Mouse (Mus musculus) gonadal fat pad, adult 2 months (tissue): ENCODE data around the gene Fignl2. TPM values are rescaled to one million over a fixed set of nuclear protein-coding genes. Genes with fewer than 3 reads are reported as not detected.

Experiments
- DNase-seq: peaks from one replicate; pipeline ENCODE4 v3.0.0-alpha.2; 2012; ENCODE audit warnings: low read depth
- polyA plus RNA-seq: library from polyadenylated mRNA; depleted of rRNA; stranded (reverse); fragments of >200 nt; gene quantifications from 2 replicates; pipeline ENCODE4 v1.2.3, GENCODE M21; 2012

The Fignl2 gene
- polyA plus RNA-seq, 1 experiment: 4.8 TPM

DNA sequence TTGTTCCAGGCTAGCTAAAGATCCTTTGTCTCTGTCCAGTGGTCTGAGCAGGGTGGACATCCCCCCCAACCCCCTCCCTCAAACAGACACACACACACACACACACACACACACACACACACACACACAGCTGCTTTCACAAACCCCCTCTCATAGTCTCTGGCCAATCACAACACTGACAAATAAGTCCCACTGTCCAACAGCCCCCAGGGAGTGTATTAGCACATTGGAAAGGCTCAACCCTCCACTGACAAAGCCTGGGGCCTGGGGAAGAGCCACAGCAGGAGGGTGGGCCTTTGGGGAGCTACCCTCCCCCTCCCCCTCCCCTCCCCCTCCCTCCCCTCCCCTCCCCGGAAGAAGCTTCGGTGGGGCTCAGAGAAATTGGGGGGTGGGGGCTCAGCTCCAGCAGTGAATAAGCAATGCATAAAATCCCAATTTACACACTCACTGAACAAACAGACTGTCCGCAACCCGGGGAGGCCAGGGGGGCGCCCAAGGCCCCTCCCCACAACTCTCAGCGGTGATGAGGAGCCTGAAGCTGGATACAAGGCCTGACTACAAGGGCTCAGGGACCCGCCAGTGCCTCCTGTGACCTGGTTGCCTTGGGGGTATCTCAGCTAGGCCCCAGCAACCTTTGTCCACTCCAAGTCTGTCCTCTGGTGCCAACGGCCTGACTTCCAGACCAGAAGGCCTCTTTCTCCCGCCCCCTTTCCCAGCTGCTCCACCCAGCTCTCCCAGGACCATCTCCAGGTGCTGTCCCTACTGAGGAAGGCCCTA lies 11.3 kb downstream of the Fignl2 start:
- DNase-seq: no peak

GRCm38 (mm10) chr15:101066364-101066847 lies 12.0 kb downstream of the Fignl2 start:
- no peak for DNase-seq

DNA sequence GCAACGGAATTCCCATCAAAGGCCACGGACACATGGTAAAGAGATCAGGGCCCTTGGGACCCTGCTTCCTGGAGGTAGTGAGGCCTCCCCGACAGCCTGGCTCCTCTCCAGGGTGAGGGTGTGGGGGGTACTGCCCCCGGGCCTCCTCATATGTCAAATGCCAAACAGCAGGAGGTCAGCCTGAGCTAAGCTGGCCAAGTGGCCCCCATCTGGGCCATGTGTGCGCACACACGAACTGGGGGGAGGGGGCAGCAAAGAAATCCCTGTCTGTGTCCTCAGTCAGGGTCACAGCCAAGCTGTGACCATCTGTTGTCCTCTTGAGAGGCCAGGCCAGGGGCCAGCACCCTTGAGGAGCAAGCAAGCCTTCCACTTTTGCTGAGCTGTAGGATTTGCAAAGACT lies 13.3 kb downstream of the Fignl2 start:
- DNase-seq: no peak

DNA sequence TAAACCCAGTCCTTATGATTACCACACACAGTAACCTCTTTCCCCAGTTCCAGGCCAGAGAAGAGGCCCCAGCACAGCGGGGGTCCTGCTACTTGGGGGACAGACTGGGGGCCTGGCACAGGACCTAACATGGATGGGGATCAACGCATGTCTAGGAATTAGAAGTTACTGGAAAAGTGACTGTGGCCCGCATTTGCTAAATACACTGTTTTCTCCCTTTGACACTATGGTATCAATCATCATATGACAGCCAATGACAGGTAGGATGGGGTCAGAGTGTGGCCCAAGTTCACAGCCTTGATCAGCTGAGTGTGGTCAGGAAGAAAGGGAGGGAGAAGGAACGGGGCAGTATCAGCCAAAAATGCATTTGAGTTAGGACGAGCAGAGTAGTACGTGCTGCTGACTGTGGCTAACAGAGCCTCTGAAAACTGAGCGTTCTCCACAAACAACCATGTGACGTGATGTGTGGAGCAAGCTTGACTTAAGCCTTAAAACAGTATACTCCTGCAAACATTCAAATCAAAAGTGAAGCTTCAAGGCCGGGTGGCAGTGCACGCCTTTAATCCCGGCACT lies 18.0 kb downstream of the Fignl2 start:
- no peak for DNase-seq

GRCm38 (mm10) chr15:101059570-101060279 lies 18.6 kb downstream of the Fignl2 start:
- no peak for DNase-seq

DNA sequence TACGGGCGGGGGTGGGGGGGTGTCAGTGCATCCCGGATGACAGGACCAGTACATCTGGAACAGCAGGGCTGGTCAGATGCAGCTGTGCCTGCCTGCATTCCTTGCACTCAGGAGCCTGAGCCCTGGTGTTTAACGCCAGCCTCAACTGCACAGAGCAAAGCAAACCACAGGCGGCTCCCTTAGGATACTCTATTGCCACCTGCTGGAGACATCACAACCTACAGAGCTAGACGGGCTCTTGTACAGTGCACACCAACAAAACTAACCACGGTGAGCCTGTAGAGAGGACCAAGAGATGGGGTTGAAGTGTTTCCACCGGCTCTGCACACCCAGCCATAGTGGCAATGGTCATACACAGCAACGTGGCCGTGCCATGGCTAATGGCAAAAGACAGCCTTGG lies 22.1 kb downstream of the Fignl2 start:
- DNase-seq: no peak

- DNase-seq: no peak
These were observed 23.8 kb downstream of the Fignl2 start for GRCm38 (mm10) chr15:101054541-101054940.

GRCm38 (mm10) chr15:101053832-101054459 lies 24.4 kb downstream of the Fignl2 start:
- DNase-seq: no peak

- no peak for DNase-seq
These were observed 25.5 kb downstream of the Fignl2 start for GRCm38 (mm10) chr15:101052560-101053501.

DNA sequence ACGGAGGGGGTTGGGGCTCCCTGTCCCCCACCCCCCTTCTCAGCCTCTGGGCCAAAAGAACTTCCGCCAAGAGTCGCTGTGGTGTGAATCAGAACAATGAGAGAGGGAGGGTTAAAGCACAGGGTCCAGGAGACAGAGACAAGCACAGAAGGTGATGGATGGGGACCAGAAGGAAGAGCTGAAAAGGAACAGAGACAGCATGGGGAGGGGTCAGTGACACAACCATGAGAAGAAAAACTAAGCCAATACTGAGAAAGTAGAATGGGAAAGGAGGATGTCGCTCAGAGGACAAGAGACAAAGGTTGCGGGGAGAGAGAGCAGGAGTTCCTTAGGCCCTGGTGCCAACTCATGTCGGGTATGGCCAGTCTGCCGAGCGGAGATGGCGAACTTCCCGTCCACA lies 26.5 kb downstream of the Fignl2 start:
- DNase-seq: no peak

DNA sequence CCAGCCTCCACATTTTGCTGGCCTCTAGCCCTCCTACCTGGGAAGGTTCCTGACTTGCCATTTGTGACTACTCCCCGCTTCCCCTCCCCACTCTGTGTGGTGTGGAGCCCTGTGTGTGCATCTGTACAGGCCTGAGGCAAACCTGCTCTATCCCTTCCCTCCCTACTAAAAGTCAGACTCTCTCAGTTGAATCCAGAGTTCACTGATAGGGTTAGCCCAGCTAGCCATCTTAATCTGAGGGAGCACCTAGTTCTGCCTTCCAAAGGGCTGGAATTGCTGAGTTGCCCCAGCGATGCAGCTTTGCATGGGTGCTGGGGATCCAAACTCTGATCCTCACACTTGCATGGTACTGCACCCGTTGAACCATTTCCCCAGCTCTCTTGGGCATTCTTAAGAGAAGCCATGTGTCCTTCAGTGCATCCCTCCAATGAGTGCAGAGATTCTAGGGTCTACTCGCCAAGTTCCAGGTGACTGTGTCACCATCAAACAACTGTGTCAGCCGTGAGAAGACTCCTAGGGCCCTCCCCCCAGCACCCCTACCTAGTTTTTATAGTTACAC lies 29.9 kb downstream of the Fignl2 start:
- no peak for DNase-seq

- no peak for DNase-seq
These were observed 31.2 kb downstream of the Fignl2 start, which contains the start of gene Gm47841 for GRCm38 (mm10) chr15:101047194-101047555. Gm47841 (minus strand) TSS chr15:101047397.

DNA sequence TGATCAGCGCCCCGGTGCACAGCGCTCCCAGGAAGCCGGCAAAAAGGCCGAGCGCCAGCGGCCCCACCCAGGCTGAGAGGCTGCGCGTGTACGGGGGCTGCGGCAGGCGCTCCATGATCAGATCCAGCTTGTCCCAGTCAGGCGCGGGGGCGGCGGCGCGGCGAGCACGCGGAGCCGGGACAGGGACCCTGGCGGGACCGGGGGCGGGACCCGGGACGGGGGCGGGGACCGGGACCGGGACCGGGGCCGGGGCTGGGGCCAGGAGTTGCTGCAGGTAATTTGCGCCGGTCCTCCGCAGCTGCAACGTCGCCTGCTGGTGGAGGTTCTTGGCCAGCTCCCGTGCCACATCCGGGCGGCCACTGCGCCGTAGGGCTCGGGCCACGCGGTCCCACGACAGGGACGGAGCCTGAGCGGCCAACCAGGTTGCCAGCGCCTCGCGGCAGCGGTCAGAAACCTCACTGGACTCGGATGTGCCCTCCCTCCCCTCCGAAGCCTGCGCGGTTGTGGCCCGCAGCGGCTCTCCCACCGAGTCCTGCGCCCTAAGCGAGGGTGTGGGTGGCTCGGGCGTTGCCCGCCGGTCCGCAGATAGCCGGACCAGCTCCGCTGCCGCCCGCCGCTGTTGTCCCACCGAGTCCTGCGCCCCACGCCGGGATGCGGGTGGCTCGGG lies 31.7 kb downstream of the Fignl2 start:
- no peak for DNase-seq

DNA sequence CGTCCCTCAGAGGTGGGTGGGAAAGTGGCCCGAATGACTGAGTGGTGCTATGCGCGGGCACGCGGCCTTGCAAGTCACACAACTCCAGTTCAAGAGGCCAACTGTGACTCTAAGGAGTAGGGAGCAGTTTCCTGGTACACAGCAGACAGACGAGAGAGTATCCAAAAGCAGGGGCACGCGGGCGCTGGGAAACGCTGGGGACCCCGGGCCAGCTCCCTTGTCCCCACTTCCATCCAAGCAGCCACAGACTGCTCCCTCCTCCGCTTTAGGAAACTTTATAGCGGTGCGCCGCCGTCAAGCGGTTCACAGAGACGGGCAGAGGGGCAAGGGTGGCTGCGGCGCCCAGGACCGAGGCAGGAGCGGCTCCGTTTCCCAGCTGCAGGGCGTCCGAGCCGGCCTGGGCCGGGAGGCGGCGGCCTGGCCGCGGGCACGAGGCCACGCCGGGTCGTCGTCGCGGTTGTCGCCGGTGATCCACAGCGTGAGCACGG lies 32.3 kb downstream of the Fignl2 start:
- no peak for DNase-seq

GRCm38 (mm10) chr15:101044531-101044930 lies 33.8 kb downstream of the Fignl2 start:
- no peak for DNase-seq

DNA sequence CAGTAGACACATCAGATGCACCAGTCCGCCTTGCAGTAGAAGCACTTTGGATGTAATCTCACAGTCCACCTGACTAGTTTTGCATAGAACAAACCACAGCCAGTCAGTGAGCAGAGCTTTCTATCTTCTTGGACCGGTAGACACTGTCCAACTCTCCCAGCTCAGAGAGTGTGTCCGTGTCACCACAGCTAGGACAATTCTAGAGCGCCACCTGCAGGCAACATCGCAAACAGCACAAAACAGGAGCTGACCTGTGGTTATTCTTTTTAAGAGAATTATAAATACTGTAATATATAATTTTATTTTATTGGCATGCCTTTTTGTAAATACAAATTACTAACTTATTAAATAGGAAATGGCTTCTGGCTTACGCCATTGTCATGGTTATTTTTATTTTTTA lies 35.8 kb downstream of the Fignl2 start:
- DNase-seq: no peak

DNA sequence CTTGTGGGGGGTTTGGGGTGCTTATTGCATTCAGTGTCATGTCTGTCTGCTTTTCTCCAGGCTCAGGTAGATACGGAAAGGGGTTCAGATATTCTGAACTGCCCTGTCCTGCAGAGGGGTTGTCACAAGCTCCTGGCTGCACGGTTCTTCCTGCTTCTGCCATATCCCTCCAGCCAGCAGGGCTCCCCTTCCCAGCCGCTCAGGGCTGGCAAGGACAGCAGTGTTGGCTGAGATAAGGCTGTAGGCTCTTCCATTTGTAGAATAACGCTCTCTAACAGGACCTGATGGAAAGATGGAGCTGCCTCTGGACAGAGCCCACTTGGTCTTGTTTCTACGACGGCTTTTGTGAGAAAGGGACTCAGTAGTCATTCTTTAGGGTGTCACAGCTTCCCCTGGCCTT lies 36.4 kb downstream of the Fignl2 start:
- no peak for DNase-seq

- DNase-seq: no peak
These were observed 38.7 kb downstream of the Fignl2 start for GRCm38 (mm10) chr15:101039651-101040050.

- no peak for DNase-seq
These were observed 49.4 kb downstream of the Fignl2 start for GRCm38 (mm10) chr15:101028960-101029359.

GRCm38 (mm10) chr15:101011352-101011751 lies 67.0 kb downstream of the Fignl2 start:
- no peak for DNase-seq
